Mouse (Mus musculus) thymus, adult 18-20 months (tissue): Measurements from ENCODE around the gene Pigq.

Experiments used
- DNase-seq, 2 experiments: peaks; one replicate each; pipeline ENCODE4 v3.0.0; 2022; ENCODE audit warnings: mixed read lengths in 2 of 2

Pigq gene

DNA sequence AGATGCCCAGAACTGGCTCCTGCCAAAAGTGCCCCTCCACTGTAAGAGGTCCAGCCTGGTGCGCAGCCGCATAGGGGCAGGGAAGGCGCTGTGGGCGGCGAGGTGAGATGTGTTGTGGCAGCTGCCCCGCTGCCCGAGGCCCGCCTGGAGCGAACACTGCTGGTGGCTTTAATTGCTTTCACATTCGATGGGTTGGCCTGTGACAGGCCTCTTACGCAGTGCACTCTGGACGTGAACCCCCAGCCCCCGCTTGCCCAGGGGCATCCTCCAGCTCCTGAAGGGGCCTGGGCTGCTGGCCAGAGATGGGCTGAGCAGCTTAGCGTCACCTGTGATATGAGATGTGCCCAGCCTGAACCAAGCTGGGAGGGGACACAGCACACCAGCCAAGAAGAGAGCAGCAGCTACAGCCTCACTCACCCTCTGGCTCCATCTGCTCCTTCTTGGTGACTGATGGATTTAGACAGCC is 12.9 kb upstream of the Pigq start:
- no peak for DNase-seq

DNA sequence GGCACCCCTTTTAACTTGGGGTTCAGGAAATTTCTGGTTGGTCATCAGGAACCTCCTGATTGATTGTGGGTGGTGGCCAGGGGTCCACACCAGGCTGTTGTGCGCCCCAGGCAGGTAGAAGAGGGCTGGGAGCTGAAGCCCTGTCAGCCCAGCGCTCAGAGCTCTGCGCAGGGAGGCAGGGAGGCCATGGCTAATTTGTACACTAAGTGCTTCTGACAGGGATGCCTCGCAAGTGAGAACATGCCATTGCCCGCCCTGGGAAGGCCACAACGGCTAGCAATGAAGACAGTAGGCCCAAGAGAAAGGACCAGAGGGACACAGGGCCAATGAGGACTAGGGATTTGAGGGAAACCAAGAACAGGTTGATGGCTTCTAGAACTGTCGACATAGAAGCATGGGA is 11.9 kb upstream of the Pigq start:
- no peak for DNase-seq

GRCm38 (mm10) chr17:25956201-25956600 is 11.5 kb upstream of the Pigq start:
- no peak for DNase-seq

- DNase-seq: no peak
Measured at GRCm38 (mm10) chr17:25955736-25956135, 11.0 kb upstream of the Pigq start.

GRCm38 (mm10) chr17:25954671-25955070 is 9.9 kb upstream of the Pigq start:
- no peak for DNase-seq

GRCm38 (mm10) chr17:25953161-25953560 is 8.4 kb upstream of the Pigq start:
- no peak for DNase-seq

DNA sequence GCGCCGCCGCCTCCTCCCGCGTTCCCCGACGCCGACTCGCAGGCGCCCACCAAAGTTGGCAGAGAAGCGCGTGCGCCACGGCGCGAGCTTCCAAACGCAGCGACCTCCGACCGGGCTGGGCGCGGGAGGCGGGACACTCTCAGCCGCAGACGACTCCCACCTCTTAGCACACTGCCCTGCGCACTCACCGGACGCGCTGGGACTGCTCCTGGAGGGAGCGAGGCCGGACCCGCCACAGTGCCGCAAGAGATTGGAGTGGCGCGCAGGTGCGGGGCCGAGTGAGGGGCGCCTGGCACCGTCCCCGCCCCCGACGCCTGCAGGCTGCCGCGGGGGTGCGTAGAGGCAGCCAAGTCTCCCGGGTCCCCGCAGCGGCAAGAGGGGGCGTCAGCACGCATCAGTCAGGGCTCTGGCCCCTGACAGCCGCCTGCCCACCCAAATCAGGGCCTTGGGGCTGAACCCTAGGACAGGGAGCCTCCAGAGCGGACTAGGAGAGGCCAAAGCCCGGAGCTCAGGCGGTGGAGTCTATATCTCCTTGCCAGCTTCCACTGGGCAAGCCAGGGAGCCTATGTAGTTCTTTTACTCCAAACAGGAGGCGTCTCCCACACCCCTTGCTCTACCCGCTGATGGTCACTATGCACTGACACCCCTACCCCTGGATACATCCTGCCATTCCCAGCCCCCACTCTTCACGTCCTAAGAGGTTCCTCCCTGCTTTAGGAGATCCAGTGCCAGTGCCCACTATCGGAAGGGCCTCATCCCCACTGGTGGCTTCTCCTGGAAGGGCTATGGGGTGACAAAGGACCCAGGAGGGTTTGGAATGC is 7.3 kb upstream of the Pigq start, which contains the start of gene A930017K11Rik:
TSS of gene A930017K11Rik (minus strand) at position 763 of the 821 bp plus-strand sequence.
- no peak for DNase-seq

GRCm38 (mm10) chr17:25951225-25951802 is 6.6 kb upstream of the Pigq start:
- no peak for DNase-seq

GRCm38 (mm10) chr17:25950706-25951105 is 6.0 kb upstream of the Pigq start:
- no peak for DNase-seq

- no peak for DNase-seq
Measured at GRCm38 (mm10) chr17:25949981-25950380, 5.2 kb upstream of the Pigq start.

GRCm38 (mm10) chr17:25948051-25948450 is 3.3 kb upstream of the Pigq start:
- DNase-seq: no peak

GRCm38 (mm10) chr17:25947576-25947975 is 2.8 kb upstream of the Pigq start:
- DNase-seq: no peak

DNA sequence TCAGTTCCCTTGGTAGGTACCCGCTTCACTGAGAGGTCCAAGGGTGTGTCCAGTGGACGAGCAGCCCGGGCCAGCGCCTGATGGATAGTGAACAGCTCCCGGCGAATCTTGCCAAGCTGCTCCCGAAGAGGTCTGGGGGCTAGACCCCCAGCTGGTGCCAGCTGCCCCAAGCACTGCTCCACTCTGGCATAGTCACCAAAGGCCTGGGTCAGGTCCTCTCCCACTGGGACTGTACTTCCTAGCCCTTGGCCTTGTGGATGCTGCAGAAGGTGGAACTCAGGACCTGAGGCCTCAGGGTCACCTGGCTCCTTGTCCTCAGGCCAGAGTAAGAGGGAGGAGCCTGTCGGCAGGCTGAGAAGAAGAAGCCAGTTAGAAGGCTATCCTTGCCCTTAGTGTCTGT is 2.2 kb upstream of the Pigq start:
- no peak for DNase-seq

DNA sequence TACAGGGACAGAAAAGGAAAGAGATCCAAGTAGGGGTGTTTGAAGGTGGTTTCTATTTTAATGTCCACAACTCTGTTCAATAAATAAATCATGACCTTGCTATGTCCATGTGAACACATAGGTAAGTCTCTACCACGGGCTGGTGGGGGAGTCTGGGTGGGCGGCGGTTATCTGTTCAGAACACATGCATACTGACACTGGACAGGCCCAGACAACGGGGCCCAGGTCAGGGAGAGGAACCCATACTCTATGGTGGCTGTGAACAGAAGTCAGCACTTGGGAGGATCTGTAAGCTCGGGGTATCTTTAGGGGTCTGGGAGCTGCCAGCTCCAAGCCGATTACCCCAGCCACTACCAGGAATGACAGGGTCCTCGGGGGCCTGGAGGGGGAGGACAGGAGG is 1.6 kb upstream of the Pigq start:
- DNase-seq: no peak

DNA sequence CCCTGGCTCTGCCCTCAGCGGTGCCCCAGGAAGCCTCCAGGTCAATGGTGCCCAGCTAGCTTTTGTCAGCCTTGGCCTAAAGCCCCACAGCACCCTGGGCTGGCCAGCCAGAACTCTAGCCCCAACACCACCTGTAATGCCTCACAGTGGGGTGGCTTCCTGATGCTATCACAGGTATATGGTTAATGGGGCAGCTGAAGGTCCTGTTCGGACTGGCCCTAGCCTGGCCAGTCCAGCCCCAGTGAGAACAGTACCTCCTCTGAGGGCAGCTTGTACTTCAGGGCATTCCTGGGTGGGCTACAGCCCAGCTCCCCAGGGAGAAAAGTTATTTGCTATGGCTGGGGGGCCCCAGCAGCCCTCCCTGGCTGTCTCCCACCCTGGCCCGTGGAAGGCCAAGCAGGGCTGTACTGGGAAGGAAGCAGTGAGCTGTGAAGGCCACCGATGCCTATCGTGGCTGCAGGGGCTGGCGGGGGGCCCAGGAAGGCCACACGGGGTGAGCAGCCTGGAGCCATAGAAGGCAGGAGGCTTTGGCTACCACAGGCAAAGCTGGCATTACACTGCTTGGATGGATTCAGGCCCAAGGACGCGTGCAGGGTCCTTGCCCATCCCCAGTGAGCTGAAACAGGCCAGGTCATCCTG is 900 bp upstream of the Pigq start:
- DNase-seq: no peak

DNA sequence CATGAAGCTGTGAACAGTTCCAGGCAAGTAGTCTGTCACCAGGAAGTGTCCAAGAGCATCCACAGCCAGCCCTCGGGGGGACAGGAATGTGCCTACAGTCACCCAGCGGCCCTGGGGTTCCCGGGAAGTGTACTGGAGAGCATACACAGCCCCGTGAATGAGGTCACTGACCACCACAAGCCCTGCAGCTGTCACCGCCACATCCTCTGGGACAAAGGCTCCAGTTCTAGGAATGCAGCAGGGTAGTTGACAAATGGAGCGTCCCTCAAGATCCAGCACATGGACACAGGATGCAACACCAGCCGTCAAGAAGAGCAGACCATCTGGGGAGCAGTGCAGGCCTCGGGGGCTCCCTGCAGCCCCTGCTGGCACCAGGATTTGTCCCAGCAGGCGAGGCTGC is 967 bp downstream of the Pigq start:
- no peak for DNase-seq

DNA sequence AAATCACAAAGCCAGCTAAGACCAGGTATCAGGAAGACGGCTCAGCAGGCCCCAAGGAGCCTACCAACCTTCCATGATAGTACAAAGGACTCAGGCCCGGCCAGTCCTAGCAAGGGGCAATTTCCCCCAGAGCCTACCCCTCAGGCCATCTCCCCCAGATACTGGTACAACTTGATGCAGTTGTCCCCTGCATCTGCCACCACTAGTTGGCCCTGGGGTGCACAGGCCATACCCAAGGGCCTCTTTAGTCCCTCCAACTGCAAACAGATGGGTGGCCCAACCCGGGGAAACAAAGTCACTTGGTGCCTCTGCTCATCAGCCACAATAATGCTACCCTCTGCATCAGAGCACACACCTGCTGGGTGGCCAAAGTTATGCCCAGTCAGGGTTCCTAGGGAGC is 1.5 kb downstream of the Pigq start:
- no peak for DNase-seq

DNA sequence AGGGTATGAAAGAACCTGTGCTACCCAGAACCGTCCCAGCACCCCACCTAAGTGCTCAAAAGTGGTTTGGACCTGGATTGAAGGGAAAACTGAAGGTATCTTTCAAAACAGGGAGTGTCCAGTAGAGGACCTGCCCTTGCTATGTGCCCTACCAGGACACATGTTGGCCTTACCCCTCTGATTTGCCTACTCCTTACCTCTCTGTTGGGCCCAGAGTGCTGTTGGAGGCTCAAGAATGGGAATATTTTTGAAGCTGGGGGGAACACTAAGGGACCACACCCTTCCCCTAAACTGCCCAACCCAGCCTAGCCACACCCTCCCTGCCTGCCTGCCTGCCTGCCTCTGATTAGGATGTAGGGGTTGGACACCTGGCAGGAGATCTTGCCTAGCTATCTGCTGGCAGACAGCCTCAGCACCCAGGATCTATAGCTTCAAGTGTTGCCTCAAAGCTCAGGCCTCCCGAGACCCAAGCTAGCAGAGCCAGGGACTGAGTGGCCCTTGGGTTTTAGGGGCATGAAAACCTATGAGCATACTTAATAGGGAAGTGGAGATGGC is 2.1 kb downstream of the Pigq start:
- DNase-seq: no peak

DNA sequence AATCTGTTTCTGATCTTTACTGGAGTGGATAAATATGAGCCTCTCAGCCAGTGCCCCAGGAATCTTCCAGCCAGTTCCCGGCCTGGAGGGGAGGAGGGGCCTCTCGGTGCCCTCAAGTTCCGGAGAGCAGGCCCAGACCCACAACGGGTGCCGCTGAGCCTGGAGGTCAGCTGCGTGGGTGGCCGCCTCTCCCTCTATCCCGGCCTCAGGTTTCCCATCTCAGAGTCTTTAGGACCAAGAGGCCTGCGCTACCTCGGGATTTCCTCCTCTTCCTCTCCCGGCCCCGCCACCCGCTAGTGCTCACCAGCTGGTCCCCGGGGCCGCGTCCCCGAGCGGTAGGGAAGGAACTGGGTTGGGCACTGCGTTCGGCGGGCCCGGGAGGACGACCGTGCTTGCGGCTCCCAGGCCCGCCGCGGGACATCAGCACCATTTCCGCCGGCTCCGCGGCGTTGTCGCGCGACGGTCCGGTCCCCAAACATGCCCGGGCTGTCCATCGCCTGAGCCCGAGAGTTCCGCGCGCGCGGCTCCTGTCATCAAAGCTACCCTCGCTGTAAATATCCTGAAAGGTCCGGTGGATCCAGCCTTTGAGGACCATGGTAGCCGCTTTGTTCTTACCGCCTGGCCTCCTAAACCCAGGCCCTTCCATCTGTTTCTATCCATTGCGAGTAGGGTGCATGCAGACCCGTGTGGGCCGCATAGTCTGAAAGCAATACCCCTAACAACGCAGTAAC is 3.1 kb downstream of the Pigq start:
- DNase-seq: peak; percentile 16 to 19

DNA sequence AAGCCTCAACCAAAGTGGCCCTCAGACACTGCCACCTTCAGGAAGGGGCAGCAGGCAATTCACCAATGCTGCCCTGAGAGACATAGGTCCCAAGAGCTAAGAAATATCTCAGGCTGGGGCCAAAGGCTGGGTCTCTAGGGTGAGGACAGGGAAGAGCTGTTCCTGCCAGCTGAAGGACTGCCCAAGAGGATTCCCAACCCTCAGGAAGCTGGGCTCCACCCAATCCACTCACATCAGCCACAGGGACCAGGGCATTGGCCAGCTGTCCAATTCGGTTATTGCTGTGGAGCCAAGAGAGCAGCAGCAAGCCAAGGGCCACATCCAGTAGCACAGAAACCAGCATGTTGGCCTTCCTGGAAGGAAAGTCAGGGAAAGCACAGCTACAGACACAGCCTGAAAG is 10.2 kb downstream of the Pigq start:
- DNase-seq: no peak

GRCm38 (mm10) chr17:25925348-25925747 is 19.4 kb downstream of the Pigq start:
- no peak for DNase-seq

GRCm38 (mm10) chr17:25922120-25922519 is 22.6 kb downstream of the Pigq start:
- DNase-seq: no peak
